Mouse (Mus musculus): Measurements from ENCODE around the gene Slfn3. TPM values are rescaled to one million over a fixed set of nuclear protein-coding genes. Genes with fewer than 3 reads are reported as not detected.
"Not testable (repeated sequence)": the region's sequence is repeated elsewhere in the genome, so short reads cannot be mapped to it uniquely, and the experiment has no call there.

The Slfn3 gene
- polyA plus RNA-seq, 1 experiment from 2014 or later = 1.3 TPM

DNA sequence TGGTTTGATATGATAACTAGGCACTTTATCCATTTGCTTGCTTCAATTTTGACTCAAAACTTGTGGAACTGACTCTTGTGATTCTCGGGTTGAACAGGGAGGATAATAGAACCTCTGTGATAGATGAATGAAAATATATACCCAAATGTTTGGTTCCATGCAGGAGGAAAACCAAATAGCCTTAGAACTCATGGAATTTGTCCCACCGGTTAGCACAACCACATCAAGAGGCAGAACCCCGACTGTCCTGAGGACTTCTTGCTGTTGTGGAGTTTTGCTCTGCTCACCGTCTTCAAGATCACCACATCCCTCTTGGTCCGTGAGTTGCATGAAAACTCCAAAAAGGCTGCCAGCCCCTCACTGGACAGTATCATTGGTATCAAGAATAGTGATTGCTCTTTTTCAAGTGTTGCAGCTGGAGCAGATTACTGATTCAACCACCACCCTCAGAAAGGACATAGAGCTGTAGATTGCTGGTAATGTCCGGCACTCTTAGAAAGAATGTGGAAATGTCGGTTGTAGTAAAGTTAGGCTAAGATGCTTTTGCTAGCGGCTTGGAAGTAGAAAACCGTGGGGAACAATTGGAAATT is 34.3 kb downstream of the Slfn3 start:
- Histone ChIP-seq H3K9me3 (replicated peaks) (no peaks in the 10 kb centered on the region), H3K27ac (no peak overlapping the region), H3K27me3 (no peaks in the 10 kb centered on the region), H3K4me3 (peak overlapping the region; percentile 24; the same call in 1 of the 2 replicates), H3K36me3 (no peaks in the 10 kb centered on the region), H3K4me2 (no peak overlapping the region), H3K9ac (no peak overlapping the region), H3K4me1 (replicated peaks) (no peaks in the 10 kb centered on the region)
- WGBS = 84% methylated on average over 9 of the region's 9 CpGs
- no peak for ATAC-seq (replicated peaks; ENCODE audit: insufficient number of reproducible peaks, insufficient read depth, low FRiP score, low read depth)

DNA sequence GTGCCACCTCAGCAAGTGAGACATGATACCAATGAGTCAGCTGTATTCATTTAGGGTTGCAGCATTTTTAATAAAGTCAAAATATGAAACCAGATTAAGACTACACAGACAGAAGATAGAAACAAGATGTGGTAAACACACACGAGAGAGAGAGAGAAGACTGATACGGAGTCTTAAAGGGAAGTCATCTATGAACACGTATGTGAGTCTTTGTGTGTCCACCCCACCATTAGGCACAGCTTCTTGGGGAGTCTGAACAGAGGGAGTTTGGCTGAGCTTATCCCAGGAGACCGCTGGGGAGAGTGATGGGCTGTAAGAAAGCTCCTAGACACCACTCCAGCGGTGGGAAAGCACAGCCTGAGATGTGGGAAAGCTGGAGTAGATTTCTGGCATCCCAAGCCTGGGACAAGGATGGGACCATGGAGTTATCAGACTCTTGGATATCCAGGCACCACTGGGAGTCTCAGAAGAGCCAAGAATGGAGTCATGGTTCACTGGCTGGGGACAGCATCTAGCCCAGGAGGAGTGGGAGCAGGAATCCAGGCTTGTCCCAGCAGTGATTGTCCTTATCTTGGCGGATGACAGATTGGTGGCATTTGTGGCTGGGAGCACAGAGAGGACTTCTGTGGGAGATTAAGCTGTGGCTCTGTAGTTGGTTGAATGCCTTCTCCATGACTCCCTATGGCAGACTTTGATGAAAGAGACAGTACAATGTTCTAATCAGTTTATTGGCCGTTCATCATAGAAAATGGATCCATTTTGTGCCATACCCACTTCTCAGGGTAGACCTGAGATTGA is 37.0 kb downstream of the Slfn3 start:
- Histone ChIP-seq H3K9ac (no peak overlapping the region), H3K4me1 (replicated peaks) (no peaks in the 10 kb centered on the region), H3K4me2 (no peak overlapping the region), H3K27ac (no peak overlapping the region), H3K36me3 (no peaks in the 10 kb centered on the region), H3K27me3 (no peaks in the 10 kb centered on the region), H3K9me3 (replicated peaks) (no peaks in the 10 kb centered on the region), H3K4me3 (no peak overlapping the region)
- no peak for ATAC-seq (replicated peaks; ENCODE audit: insufficient number of reproducible peaks, insufficient read depth, low FRiP score, low read depth)
- WGBS = 72% methylated on average over 7 of the region's 7 CpGs

DNA sequence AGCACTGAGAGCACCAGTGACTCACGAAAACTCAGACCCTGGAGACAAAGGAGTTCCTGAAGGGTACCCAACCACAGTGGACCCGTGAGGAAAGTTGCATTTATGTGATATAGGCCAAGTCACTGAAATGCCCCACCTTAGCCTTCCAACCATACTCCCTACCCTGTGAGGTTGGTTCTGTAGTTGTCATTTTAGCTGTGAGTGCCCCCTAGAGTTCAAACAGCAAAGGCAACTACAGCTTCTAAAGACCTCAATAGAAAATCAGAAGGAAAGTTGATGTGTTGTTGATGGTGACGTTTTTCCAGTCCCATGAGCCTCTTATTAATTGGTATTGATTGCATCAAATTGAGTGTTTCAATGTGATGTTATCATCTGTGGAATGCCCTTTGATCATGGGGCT is 39.8 kb downstream of the Slfn3 start:
- Histone ChIP-seq H3K4me1 (replicated peaks) (no peaks in the 10 kb centered on the region), H3K9ac (no peak overlapping the region), H3K4me2 (no peak overlapping the region), H3K27ac (no peak overlapping the region), H3K4me3 (no peak overlapping the region), H3K9me3 (replicated peaks) (no peaks in the 10 kb centered on the region), H3K36me3 (no peaks in the 10 kb centered on the region), H3K27me3 (no peaks in the 10 kb centered on the region)
- ATAC-seq (replicated peaks; ENCODE audit: insufficient number of reproducible peaks, insufficient read depth, low FRiP score, low read depth) = no peak
- WGBS = 63% methylated on average over 3 of the region's 3 CpGs

DNA sequence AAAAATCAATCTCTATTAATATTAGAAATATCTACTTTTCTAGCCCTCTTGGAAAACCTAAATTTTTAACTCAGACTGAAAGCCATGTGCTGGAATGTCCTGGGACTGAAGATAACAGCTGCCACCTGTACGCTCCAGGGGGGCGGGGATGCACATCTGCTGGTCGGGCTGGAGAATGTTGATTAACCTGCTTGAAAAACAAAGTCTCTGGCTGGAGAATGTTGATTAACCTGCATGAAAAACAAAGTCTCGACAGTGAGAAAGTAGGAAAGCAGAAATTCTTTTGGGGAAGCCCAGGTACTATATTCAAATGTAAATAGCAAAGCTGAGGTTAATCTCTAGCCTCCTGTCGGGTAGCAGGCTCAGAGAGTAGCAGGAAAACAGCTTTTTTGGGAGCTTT is 42.5 kb downstream of the Slfn3 start:
- not testable (repeated sequence) for H3K4me2 ChIP-seq; H3K9me3 ChIP-seq (replicated peaks); H3K4me3 ChIP-seq; H3K36me3 ChIP-seq; H3K27me3 ChIP-seq; H3K9ac ChIP-seq; H3K4me1 ChIP-seq (replicated peaks); ATAC-seq (replicated peaks; ENCODE audit: insufficient number of reproducible peaks, insufficient read depth, low FRiP score, low read depth); H3K27ac ChIP-seq
- 41% methylated on average over 5 of the region's 5 CpGs for WGBS

DNA sequence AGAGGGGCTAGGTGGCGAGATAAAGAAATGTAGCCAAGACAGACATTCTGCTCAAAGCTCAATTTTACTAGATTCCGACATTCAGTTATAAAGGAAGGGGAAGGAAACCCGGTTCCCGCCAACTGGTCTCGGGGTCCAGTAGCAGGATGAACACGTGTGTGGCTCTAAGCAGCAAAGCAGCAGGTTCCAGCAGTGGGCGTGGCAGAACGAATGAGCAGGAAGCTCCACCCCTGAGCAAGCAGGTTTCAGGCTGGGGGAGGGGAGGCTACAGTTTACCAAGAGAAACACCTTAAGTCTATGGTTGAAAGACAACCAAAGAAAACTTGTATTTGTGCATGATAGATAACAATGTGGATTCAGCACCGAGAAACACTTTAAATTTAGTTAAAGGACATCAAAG is 46.3 kb downstream of the Slfn3 start:
- not testable (repeated sequence) for H3K9me3 ChIP-seq (replicated peaks); H3K36me3 ChIP-seq; H3K4me3 ChIP-seq; H3K4me1 ChIP-seq (replicated peaks); H3K27me3 ChIP-seq; H3K9ac ChIP-seq; H3K4me2 ChIP-seq; H3K27ac ChIP-seq; ATAC-seq (replicated peaks; ENCODE audit: insufficient number of reproducible peaks, insufficient read depth, low FRiP score, low read depth)
- WGBS = 74% methylated on average over 9 of the region's 9 CpGs

DNA sequence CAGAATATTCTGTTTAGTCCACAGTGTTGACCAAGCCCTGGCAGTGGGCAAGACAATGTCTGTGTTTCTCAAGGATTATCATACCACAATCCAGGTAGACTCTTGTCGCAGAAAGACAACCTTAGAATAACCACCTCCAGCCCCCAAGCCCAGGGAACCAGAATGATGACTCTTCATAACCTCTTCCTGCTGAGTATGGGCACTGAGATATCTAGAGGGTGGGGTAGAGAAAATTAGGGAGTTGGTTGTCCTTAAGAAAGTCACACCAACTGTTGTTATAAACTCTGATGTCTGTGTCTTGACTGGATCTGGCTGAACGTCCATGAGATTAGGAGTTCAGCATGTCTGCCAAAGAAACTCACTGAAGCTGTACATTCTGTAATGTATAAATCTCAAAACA is 47.3 kb downstream of the Slfn3 start:
- Histone ChIP-seq H3K4me3 (no peak overlapping the region), H3K27ac (no peak overlapping the region), H3K27me3 (no peaks in the 10 kb centered on the region), H3K36me3 (no peaks in the 10 kb centered on the region), H3K9me3 (replicated peaks) (no peaks in the 10 kb centered on the region), H3K4me2 (no peak overlapping the region), H3K4me1 (replicated peaks) (no peaks in the 10 kb centered on the region), H3K9ac (no peak overlapping the region)
- ATAC-seq (replicated peaks; ENCODE audit: insufficient number of reproducible peaks, insufficient read depth, low FRiP score, low read depth) = no peak
- WGBS = 67% methylated on average over 2 of the region's 2 CpGs

DNA sequence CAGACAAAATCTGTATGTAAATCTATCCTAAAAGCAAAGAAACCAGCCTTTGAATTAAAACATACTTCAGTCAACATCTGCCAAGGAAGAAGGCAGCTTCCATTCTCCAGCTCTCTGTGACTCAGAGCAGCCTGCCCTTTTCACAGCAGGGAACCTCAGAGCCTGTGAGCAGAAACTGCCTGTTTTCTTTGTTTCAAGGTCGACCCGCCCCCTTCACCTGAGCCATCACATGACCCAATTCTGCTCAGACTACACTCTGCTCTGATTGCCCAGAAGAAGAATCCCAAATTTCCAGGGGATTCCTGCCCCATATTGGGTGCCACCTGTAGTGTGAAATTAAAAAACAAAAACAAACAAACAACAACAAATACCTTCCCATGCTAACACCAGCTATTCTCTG is 48.7 kb downstream of the Slfn3 start:
- H3K9ac ChIP-seq = no peak overlapping the region
- no peak overlapping the region for H3K4me3 ChIP-seq
- no peaks in the 10 kb centered on the region for H3K4me1 ChIP-seq (replicated peaks)
- H3K9me3 ChIP-seq (replicated peaks) = no peaks in the 10 kb centered on the region
- no peaks in the 10 kb centered on the region for H3K36me3 ChIP-seq
- ATAC-seq (replicated peaks; ENCODE audit: insufficient number of reproducible peaks, insufficient read depth, low FRiP score, low read depth) = no peak
- no peaks in the 10 kb centered on the region for H3K27me3 ChIP-seq
- no peak overlapping the region for H3K4me2 ChIP-seq
- WGBS = 22% methylated on average over 2 of the region's 2 CpGs
- H3K27ac ChIP-seq = no peak overlapping the region

DNA sequence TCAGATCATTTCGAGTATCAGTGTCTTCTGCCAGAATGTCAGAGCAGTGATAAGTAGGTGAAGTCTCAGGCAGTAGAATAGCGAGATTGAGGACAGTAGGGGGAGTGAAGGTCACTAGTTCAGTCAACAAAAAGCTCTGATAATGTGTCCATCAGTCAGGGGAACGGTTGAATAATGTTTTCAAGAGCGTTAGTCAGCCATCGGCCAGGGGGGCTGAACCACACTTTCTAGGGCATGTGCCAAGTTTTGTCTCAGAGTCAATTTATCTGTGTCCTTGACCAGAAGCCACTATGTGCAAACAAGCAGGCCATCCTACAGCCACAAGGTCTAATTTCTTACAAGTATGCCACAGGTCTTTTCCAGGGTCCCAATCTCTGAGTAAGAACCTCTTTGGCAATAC is 66.1 kb downstream of the Slfn3 start:
- H3K4me3 ChIP-seq; H3K9ac ChIP-seq; ATAC-seq (replicated peaks; ENCODE audit: insufficient number of reproducible peaks, insufficient read depth, low FRiP score, low read depth); H3K27ac ChIP-seq; H3K27me3 ChIP-seq; H3K4me2 ChIP-seq; H3K4me1 ChIP-seq (replicated peaks); H3K9me3 ChIP-seq (replicated peaks); H3K36me3 ChIP-seq: not testable (repeated sequence)
- WGBS = 28% methylated on average over 5 of the region's 5 CpGs

DNA sequence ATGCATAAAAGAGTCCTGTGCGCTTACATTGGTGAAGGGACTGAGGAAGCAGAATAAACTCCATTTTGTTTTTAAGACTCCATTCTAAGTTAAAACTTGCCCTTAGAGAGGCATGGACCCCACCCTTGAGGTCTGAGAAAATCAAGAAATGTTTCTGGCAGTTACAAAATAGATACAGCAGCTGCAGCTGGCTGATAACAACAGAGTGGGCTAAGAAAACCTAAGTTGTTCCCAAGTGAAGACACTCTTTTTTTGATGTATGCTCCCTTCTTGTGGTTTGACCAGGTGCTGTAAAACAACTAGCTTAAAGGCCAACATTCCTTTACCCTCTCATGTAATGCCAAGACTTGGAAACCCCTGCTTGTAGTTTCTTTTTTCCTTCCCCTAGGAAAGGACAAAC is 71.5 kb downstream of the Slfn3 start:
- Histone ChIP-seq H3K36me3 (no peaks in the 10 kb centered on the region), H3K4me1 (replicated peaks) (no peaks in the 10 kb centered on the region), H3K4me2 (no peak overlapping the region), H3K4me3 (no peak overlapping the region), H3K9me3 (replicated peaks) (no peaks in the 10 kb centered on the region), H3K27me3 (no peaks in the 10 kb centered on the region), H3K9ac (no peak overlapping the region), H3K27ac (no peak overlapping the region)
- ATAC-seq (replicated peaks; ENCODE audit: insufficient number of reproducible peaks, insufficient read depth, low FRiP score, low read depth) = no peak
- 96% methylated on average over 1 of the region's 1 CpGs for WGBS

DNA sequence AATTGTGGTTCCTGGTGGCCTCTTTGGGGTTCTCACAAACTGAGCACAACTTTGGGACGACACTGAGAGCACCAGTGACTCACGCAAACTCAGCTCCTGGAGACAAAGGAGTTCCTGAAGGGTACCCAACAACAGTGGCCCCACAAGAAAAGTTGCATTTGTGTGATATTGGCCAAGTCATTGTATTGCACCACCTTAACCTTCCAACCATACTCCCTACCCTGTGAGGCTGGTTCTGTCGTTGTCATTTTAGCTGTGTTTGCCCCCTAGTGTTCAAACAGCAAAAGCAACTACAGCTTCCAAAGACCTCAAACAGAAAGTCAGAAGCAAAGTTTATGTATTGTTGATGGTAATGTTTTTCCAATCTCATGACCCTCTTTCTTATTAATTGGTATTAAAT is 72.0 kb downstream of the Slfn3 start:
- Histone ChIP-seq H3K4me1 (replicated peaks) (no peaks in the 10 kb centered on the region), H3K9ac (no peak overlapping the region), H3K27ac (no peak overlapping the region), H3K4me3 (no peak overlapping the region), H3K36me3 (no peaks in the 10 kb centered on the region), H3K27me3 (no peaks in the 10 kb centered on the region), H3K4me2 (no peak overlapping the region), H3K9me3 (replicated peaks) (no peaks in the 10 kb centered on the region)
- ATAC-seq (replicated peaks; ENCODE audit: insufficient number of reproducible peaks, insufficient read depth, low FRiP score, low read depth) = no peak
- 51% methylated on average over 3 of the region's 3 CpGs for WGBS
